Mouse (Mus musculus): ENCODE measurements around the gene Lin28b. TPM values are rescaled to one million over a fixed set of nuclear protein-coding genes. Genes with fewer than 3 reads are reported as not detected.
A peak's percentile ranks its signal among the peaks of the same experiment; 100 is the strongest.

The Lin28b gene
- under 0.01 TPM for polyA plus RNA-seq (2012; fragmentation: generic; extraction: Trizol)
- long read RNA-seq, experiment 1 = 0 reads
- long read RNA-seq, experiment 2 = 0 reads

DNA sequence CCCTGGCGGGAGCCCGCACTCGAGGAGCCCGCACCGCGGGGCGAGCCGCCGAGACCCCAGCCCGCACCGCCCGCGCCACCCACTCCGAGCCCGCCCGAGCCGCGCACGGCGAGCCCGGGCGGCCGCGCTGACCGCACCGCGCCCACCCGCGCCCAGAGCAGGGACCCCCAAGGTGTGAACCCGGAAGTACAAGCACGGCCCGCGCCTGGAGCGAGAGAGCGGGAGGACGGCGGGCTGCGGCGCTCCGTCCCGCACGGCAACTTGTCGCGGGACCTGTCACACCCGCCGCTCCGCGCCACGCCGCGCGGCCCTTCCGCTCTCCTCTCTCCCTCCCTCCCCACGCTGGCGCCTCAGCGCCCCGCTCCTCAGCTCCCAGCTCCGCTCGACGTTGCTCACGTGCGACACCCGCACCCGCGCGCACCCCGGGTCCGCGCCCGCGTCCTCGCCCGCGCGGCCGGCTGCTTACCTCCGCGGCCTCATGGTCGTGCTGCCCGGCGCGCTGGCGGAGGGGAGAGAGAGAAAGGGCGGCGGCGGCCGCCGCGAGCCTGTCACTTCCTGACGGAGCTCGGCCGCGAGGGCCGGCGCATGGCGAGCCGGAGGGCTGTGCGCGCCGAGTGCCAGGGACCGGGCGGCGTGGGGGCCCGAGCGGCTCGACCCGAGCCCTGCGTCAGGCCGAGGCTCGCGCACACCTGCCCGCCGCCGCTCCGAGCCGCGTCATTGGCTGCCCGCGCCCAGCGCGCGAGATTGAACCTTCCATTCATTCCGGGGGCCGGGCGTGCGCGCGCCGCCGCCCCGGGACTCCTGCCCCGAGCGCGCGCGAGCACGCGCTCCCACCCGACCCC is at the start of gene Lin28b:
Lin28b (minus strand) TSS at position 635 of the 842 bp plus-strand sequence.
- H3K4me3 ChIP-seq (ENCODE audit: insufficient read depth, poor library complexity, severe bottlenecking) = no peak within 1 kb of the TSS
- no peak within 1 kb of the TSS for H3ac ChIP-seq (ENCODE audit: control insufficient read depth, insufficient read length, low read depth)
- H3K36me3 ChIP-seq (ENCODE audit: control insufficient read depth, insufficient read depth) = no peaks in the 10 kb centered on the region
- no peaks in the 10 kb centered on the region for H3K79me3 ChIP-seq (ENCODE audit: low read depth)
- peaks cover 7% of the 10 kb centered on the region for H3K27me3 ChIP-seq (ENCODE audit: control insufficient read depth, insufficient read depth, insufficient read length)
- H3K79me2 ChIP-seq (ENCODE audit: control insufficient read depth, insufficient read depth) = no peaks in the 10 kb centered on the region
- no peak for TF ChIP-seq MYOG (IDR thresholded peaks at IDR 0.05; ENCODE audit: control insufficient read depth, extremely low read depth, insufficient read length)
- no peak for TF ChIP-seq USF1 (IDR thresholded peaks at IDR 0.05; ENCODE audit: low read depth)
- no peak for TF ChIP-seq MAX (IDR thresholded peaks at IDR 0.05)
- no peak for TF ChIP-seq CEBPB (IDR thresholded peaks at IDR 0.05; ENCODE audit: low read depth)
- no peak for TF ChIP-seq FOSL1 (IDR thresholded peaks at IDR 0.05; ENCODE audit: insufficient read depth, low read length, poor library complexity, severe bottlenecking)
- no peak for TF ChIP-seq CTCF (IDR thresholded peaks at IDR 0.05; ENCODE audit: control insufficient read depth, insufficient read depth, insufficient read length)
- no peak for TF ChIP-seq MYOD1 (IDR thresholded peaks at IDR 0.05; ENCODE audit: control insufficient read depth, insufficient read length, low read depth)

DNA sequence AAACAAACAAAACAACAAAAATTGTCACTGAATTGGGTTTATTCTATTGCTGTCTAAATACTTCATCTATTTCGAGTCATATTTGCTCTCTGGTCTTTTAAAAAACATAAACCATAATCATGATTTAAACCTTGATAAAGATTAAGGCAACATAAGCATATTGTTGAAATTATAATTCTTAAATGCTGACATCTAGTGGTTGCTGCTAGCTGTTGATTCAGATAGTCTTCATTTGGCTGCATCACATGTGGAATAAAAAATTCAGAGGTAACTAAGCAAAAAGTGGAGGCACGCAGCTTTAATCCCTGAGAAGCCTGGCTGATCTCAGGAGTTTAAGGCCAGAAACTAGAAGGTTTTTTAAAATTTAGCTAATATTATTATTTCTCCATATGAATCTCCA is 25.6 kb upstream of the Lin28b start:
- TF ChIP-seq MAX (IDR thresholded peaks at IDR 0.05) = no peak
- no peak for TF ChIP-seq CTCF (IDR thresholded peaks at IDR 0.05; ENCODE audit: control insufficient read depth, insufficient read depth, insufficient read length)

DNA sequence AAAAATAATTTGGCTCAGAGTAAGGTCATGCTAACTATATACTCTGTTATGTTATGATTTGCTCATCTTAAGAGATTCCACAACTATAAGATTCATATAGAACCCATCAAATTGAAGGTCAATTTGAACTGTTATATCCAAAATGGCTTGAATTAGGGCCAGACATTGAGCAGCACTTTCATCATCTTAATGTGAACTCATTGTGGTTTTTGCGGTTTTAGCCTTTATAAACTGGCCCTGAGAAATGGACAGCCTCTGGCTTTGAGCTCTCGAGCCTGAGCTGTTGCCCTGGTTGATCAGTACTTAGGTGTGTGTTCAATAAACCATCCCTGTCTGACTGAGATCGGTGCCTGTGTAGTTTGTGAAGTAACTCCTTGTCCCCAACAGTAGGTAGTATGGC is 24.5 kb upstream of the Lin28b start:
- no peaks in the 10 kb centered on the region for H3K36me3 ChIP-seq (ENCODE audit: control insufficient read depth, insufficient read depth)
- H3K79me3 ChIP-seq (ENCODE audit: low read depth) = no peaks in the 10 kb centered on the region
- H3ac ChIP-seq (ENCODE audit: control insufficient read depth, insufficient read length, low read depth) = no peak overlapping the region
- H3K4me3 ChIP-seq (ENCODE audit: insufficient read depth, poor library complexity, severe bottlenecking) = no peak overlapping the region
- H3K27me3 ChIP-seq (ENCODE audit: control insufficient read depth, insufficient read depth, insufficient read length) = no peaks in the 10 kb centered on the region
- TF ChIP-seq MYOD1 (IDR thresholded peaks at IDR 0.05; ENCODE audit: control insufficient read depth, insufficient read length, low read depth) (no peak), CEBPB (IDR thresholded peaks at IDR 0.05; ENCODE audit: low read depth) (peak; percentile 8)
- H3K79me2 ChIP-seq (ENCODE audit: control insufficient read depth, insufficient read depth) = no peaks in the 10 kb centered on the region

More for the DNA sequence above, 25.6 kb upstream of the Lin28b start:
- Histone ChIP-seq H3ac (ENCODE audit: control insufficient read depth, insufficient read length, low read depth) (no peak overlapping the region), H3K79me3 (ENCODE audit: low read depth) (no peaks in the 10 kb centered on the region), H3K27me3 (ENCODE audit: control insufficient read depth, insufficient read depth, insufficient read length) (no peaks in the 10 kb centered on the region), H3K79me2 (ENCODE audit: control insufficient read depth, insufficient read depth) (no peaks in the 10 kb centered on the region), H3K4me3 (ENCODE audit: insufficient read depth, poor library complexity, severe bottlenecking) (no peak overlapping the region), H3K36me3 (ENCODE audit: control insufficient read depth, insufficient read depth) (no peaks in the 10 kb centered on the region)

DNA sequence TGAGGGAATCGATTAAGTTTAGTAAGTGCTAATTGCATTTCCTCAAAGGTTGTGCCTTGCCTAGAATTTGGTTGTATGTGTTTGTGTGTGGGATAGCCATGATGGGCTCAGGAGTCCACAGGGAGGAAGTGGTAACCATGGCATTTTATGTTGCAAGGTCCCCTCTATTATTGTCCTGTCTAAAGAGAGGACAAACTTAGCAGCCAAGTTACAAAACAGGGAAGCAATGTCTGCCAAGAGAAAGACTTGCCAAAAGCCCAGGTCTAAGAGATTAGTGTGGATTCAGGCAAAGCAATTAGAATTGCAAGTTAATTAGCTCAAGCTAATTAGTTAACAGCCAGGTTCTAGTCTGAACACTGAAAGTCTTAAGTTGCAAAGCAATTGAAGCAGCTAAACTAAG is 14.1 kb upstream of the Lin28b start:
- Histone ChIP-seq H3K4me3 (ENCODE audit: insufficient read depth, poor library complexity, severe bottlenecking) (no peak overlapping the region), H3ac (ENCODE audit: control insufficient read depth, insufficient read length, low read depth) (no peak overlapping the region), H3K36me3 (ENCODE audit: control insufficient read depth, insufficient read depth) (no peaks in the 10 kb centered on the region), H3K79me2 (ENCODE audit: control insufficient read depth, insufficient read depth) (no peaks in the 10 kb centered on the region), H3K79me3 (ENCODE audit: low read depth) (no peaks in the 10 kb centered on the region), H3K27me3 (ENCODE audit: control insufficient read depth, insufficient read depth, insufficient read length) (no peaks in the 10 kb centered on the region)
- TF ChIP-seq USF1 (IDR thresholded peaks at IDR 0.05; ENCODE audit: low read depth) (no peak), MYOD1 (IDR thresholded peaks at IDR 0.05; ENCODE audit: control insufficient read depth, insufficient read length, low read depth) (no peak), CEBPB (IDR thresholded peaks at IDR 0.05; ENCODE audit: low read depth) (no peak), CTCF (IDR thresholded peaks at IDR 0.05; ENCODE audit: control insufficient read depth, insufficient read depth, insufficient read length) (no peak), MAX (IDR thresholded peaks at IDR 0.05) (no peak), MYOG (IDR thresholded peaks at IDR 0.05; ENCODE audit: control insufficient read depth, extremely low read depth, insufficient read length) (no peak), FOSL1 (IDR thresholded peaks at IDR 0.05; ENCODE audit: insufficient read depth, low read length, poor library complexity, severe bottlenecking) (no peak)

DNA sequence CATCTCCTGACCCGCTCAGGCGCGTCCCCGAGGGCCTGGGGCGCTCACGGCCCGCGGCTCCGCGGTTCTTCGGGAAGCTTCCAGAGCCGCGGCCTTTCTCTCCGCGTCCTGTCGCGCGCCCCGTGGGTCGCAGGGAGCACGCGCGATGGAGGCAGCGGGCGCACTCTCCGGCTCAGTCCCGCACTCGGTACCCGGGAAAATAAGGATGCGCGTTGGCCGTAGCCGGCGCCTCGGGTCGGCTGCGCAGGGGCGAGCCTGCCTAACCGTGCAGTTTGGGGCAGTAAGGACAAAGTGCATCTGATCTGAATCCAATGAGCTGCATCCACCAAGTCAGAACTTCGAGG is 380 bp upstream of the Lin28b start:
- Histone ChIP-seq H3ac (ENCODE audit: control insufficient read depth, insufficient read length, low read depth) (no peak overlapping the region), H3K79me3 (ENCODE audit: low read depth) (no peaks in the 10 kb centered on the region), H3K27me3 (ENCODE audit: control insufficient read depth, insufficient read depth, insufficient read length) (peaks cover 7% of the 10 kb centered on the region), H3K4me3 (ENCODE audit: insufficient read depth, poor library complexity, severe bottlenecking) (no peak overlapping the region), H3K36me3 (ENCODE audit: control insufficient read depth, insufficient read depth) (no peaks in the 10 kb centered on the region), H3K79me2 (ENCODE audit: control insufficient read depth, insufficient read depth) (no peaks in the 10 kb centered on the region)
- TF ChIP-seq CTCF (IDR thresholded peaks at IDR 0.05; ENCODE audit: control insufficient read depth, insufficient read depth, insufficient read length) (no peak), MYOD1 (IDR thresholded peaks at IDR 0.05; ENCODE audit: control insufficient read depth, insufficient read length, low read depth) (no peak), MAX (IDR thresholded peaks at IDR 0.05) (no peak), CEBPB (IDR thresholded peaks at IDR 0.05; ENCODE audit: low read depth) (no peak), FOSL1 (IDR thresholded peaks at IDR 0.05; ENCODE audit: insufficient read depth, low read length, poor library complexity, severe bottlenecking) (no peak), MYOG (IDR thresholded peaks at IDR 0.05; ENCODE audit: control insufficient read depth, extremely low read depth, insufficient read length) (no peak), USF1 (IDR thresholded peaks at IDR 0.05; ENCODE audit: low read depth) (no peak)

DNA sequence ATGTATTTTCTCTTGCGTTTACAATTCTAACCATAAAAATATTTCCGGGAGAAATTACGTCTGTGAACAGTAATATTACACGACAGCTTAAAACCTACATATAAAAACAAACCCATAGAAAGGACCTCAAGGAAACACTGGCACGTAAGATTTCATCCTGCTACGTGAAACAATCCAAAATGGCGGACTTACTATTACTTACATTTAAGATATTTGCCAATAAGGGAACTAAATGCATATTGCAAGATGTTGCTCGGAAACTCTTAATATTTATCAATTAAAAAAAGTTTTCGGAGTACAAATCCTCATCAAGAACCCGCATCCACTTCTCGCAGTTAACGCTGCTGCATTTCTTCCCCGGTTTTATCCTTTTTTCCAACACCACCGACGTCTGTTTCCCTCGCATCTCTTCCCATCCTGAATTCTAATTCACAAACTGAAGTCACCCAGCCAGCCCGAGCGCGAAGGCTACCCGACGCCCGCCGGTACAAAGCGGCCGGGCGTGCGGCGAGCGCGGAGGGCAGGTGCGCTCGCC is 902 bp downstream of the Lin28b start:
- no peaks in the 10 kb centered on the region for H3K36me3 ChIP-seq (ENCODE audit: control insufficient read depth, insufficient read depth)
- H3K27me3 ChIP-seq (ENCODE audit: control insufficient read depth, insufficient read depth, insufficient read length) = peaks cover 7% of the 10 kb centered on the region
- H3K79me3 ChIP-seq (ENCODE audit: low read depth) = no peaks in the 10 kb centered on the region
- no peaks in the 10 kb centered on the region for H3K79me2 ChIP-seq (ENCODE audit: control insufficient read depth, insufficient read depth)
- no peak overlapping the region for H3ac ChIP-seq (ENCODE audit: control insufficient read depth, insufficient read length, low read depth)
- H3K4me3 ChIP-seq (ENCODE audit: insufficient read depth, poor library complexity, severe bottlenecking) = no peak overlapping the region
- TF ChIP-seq MAX (IDR thresholded peaks at IDR 0.05) (no peak), MYOD1 (IDR thresholded peaks at IDR 0.05; ENCODE audit: control insufficient read depth, insufficient read length, low read depth) (no peak)

Measured in C2C12 (cell line).